Mouse (Mus musculus) MN1 (cell line): ENCODE results near the gene Ldlrad1.

Experiments
- DNase-seq: peaks from one replicate; pipeline ENCODE4 v3.0.0-alpha.2; 2016; ENCODE audit warnings: low spot score

The Ldlrad1 gene

GRCm38 (mm10) chr4:107260001-107260400 is 51.0 kb downstream of the Ldlrad1 start:
- DNase-seq: no peak
